Mouse (Mus musculus) kidney, postnatal 36 days (tissue): ENCODE data around the gene Eif6.
A peak's percentile ranks its signal among the peaks of the same experiment; 100 is the strongest.

Source experiments
- DNase-seq, 2 experiments: peaks; one replicate each; pipeline ENCODE4 v3.0.0; 2021 to 2022; ENCODE audit warnings: mixed read lengths in 2 of 2

Eif6 gene

DNA sequence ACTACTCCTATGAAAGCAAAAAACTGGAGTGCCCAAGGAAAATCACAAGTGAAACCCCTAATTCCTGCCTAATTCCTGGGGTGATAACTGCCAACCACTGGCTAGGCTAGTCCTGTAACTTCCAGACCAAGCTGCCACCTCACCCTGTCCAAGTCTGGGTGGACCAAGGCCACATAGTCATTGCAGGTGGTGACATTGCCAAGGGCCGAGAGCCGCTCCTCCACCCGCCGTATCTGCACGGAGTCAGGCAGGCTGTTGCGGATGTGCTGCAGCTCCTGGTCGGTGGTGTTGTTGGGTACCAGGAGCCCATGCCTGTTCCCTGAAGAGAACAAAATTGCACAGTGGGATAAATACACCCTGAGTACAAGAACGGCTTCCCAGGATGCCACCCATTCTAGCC is 3.0 kb downstream of the Eif6 start:
- DNase-seq, result no peak

DNA sequence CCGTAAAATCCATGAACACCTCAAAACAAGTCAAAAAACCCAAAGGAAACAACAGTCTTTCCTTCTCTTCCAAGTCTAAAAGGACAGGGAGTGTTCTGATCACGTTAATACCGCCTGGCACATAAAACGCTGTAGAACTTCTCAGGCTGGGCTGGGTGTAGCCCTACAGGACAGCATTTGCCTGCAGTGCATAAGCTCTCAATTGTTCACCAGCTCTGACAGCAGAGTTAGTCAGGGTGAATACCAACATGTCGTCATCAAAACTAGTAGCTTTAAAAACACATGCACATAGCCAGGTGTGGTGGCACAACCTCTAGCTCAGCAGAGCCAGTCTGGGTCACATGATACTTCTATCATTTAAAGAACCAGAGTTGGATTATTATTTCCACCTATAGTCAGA is 5.9 kb downstream of the Eif6 start:
- no peak for DNase-seq

DNA sequence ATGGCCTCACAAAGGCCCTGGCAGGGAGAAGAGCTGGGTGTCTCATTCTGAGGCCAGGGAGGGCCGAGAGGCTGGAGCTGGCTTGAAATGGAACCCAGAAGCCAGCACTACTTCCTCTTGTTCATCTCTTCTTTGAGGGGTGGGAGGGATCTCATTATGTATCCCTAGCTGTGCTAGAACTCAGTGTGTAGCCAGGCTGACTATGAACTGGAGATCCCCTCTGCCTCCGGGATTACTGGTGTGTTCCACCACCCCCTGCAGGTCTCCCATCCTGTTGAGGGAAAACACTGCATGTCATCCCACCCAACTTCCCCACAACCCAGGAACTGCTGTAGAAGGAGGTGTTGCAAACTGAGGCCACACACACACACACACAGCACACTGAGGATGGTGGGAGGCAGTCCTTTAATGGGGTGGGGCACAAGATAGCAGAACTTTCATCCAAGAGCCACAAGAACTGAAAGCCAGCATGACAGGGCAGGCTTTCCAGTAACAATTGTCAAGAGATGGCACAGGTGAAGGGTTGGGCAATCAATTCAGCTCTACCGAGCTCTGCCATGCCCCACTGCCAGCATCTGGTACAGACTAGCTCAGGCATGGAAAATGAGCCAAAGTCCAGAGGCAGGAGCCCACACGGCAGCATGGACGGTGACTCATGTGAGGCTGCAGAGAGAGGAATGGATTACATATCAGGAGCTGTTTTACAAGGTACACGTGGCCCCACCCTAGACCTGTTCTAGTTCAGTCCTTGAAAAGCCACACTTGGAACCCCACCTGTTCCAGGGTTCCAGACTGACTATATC is 7.1 kb downstream of the Eif6 start:
- peak; percentile 73 to 88 for DNase-seq

DNA sequence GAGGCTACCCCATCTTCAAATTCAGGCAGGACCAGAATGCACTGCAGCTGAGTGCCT is 7.5 kb downstream of the Eif6 start, which contains the start of gene BC029722:
Gene BC029722 (minus strand): TSS at position 35 of the 57 bp plus-strand sequence.
- no peak for DNase-seq

DNA sequence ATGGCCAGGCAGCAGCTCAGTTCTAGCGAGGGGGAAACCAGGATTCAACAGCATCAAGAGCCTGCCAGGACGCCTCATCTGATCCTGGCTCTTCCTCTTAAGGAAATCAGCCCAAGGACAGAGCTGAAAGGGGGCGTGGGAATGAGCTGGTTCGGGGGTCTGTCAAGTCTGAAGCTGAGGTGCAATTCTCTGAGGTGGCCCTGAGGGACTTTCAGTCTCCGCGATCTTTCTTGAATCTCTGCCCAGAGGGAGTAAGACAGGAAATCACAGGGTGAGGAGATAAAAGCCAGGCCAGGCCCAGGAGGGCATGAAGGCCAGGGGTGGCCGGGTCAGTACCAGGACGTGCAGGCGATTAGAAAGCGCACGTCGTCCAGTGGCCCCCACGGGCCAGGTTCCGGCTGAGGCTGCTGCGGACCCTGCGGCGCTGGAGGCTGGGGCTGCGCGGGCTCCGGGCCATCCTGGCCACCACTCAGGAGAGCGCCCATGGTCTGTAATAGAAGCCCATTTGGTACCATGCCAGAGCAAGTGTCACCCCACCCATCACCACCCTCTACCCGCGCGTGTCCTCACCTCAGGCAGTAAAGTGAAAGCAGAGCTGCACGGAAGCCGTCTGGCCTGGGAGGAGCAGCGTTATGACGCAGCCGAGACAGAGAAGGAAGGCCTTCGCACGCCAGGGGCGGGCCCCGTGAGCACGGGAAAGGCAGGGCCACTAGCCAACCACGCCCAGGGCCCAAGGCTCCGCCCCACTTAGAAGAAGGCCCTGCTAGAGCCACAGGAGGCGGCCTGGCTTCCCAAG is 7.9 kb downstream of the Eif6 start:
- DNase-seq, result peak; percentile 97 to 98

DNA sequence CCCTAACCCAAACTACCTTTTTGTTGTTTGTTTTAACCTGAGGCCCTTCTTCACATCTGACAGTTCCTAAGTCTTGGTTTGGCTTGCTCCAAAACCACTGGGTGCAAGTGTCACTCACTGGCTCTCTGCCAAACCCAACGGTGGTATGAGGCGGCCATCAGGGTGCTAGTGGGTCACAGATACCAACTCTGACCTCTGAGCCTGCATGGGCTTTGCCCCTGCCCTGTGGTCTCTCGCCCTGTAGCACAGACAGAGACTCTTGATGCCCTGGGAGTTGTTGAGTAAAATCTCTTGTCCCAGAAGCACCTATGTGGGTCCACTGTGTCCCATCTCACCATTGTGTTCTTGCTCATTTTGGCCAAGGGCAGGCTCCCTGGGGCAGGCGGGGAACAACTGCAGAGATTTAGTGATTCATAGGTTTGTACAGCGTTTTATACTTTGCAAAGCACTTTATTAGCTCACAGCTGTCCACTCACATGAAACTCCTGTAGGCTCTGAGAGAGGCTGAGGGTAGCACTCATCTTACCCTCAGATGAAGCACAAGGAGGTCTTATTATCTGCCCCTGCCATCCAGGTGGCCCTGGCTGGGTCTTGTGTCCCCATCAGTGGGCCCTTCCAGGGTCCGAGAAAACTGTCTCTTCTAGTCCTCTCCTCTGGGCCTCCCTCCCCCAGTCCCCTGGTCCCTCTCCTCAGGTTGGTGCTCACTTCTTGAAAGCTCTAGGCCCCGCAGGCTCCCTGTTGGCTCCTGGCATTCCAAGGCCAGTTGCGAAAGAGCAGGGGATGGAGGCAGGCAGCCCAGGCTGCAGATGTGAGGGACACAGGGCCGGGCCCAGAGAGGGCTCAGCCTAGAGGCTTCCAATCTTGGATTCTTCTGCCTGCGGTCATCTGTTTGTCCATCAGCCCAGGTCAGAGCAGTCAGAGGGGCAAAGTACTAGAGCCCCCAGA is 9.2 kb downstream of the Eif6 start:
- DNase-seq, result no peak

DNA sequence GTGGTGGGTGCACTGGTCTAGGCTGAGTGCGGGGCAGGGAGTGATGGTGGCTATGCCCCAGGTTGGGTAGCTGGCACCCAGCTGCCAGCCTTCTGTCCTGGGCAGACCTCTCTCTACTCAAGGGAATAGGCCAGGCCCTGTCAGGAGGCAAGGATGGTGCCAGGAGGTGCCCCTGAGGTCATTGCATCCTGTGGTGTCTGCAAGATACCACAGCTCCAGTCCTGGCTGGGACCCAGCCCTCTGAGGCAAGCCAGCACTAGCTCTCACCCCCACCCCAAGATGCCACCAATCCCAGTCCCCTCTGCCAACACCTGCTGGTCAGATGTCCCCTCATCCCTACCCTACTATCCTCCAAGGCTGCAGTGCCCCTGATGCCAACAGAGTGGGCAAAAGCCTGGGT is 10.5 kb downstream of the Eif6 start:
- no peak for DNase-seq

DNA sequence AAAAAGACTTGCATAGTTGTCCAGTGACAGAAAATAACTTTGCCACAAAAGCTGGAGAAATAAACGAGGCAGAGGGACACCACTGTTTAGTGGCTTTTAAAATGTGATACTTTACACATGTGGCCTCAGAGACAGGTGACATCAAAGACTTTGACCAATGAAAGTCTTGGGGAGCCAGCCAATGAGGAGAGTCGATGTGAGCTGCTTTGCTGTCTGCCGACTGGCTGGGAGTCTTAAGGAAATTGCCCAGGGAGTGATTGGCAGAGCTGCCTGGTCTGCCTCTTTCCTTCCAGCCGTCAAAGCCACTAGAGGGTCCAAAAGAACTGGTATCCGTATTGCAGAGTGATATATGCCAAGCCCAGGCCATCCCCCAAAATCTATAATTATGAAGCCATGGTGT is 11.9 kb downstream of the Eif6 start:
- no peak for DNase-seq

DNA sequence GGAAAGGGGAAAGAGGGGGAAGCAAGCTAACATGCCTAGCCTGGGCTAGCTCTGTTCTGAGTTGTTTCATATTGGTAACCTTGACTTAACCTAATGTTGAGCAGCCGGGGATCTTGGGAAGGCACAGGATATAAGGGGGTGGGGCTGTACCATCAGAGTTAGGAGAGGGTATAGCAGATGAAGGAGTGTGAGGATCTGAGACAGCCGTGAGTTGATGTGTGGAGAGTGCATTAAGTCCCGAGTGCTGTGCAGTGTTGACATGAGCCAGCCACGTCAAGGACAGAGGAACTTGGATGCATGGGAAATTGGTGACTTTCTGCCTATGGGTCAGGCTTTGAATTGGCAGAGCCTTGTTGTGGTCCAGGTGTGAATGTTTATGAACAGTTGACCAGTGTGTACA is 14.1 kb downstream of the Eif6 start:
- no peak for DNase-seq

DNA sequence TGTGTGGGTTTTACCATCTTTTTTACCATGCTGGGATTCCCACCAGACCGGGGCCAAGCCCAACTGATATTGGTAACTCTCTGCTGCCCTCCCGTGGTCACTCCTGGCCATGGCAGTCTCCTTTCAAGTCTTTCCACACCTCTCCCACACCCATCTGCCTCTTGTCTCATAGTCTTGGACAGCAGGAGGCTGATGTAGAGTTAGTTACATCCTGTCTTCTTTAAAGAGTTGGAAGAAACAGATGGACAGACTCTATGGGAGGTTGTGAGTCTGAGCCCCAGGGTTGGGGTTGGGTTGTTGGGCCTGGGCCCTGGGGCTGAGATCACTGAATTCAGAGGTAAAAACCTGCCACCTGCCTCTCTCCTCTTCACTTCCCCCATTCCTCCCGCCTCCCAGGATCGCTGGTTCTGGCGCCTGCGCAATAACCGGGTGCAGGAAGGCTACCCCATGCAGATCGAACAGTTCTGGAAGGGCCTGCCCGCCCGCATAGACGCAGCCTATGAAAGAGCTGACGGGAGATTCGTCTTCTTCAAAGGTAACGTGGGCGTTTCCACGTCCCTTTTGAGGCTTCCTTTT is 14.8 kb downstream of the Eif6 start:
- peak; percentile 69 to 90 for DNase-seq

DNA sequence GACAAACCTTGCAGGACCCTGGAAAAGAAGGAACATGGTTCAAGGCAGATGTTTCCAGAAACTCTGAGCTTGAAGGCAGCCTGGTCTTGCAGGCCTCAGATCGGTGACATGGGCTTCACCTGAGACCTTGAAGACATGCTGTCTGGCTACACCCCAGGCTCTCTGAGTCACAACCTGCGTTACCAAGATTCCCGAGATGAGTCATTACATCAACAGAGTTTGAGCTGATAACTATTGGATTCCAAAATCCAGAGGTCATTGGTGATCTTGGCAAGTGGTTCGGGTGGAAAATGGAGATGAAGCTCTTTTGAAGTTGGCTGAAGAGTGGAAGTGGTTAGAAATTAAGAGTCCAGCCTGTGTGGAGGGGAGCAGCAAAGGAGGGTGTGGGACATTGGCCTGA is 17.1 kb downstream of the Eif6 start:
- DNase-seq, result no peak

DNA sequence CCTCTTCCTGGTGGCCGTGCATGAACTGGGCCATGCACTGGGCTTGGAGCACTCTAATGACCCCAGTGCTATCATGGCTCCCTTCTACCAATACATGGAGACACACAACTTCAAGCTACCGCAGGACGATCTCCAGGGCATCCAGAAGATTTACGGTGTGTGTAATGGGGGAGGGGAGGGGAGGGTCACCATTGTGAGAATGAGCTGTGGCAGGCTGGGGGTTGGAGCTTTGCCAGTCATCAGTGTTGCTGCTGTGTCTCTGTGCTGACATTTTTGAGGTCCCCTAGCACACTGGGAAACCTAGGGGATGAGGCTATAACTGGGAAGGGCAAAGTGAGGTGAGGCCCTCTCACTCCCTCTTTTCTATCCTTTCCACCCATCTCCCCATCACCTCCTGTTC is 19.3 kb downstream of the Eif6 start:
- DNase-seq, result no peak

DNA sequence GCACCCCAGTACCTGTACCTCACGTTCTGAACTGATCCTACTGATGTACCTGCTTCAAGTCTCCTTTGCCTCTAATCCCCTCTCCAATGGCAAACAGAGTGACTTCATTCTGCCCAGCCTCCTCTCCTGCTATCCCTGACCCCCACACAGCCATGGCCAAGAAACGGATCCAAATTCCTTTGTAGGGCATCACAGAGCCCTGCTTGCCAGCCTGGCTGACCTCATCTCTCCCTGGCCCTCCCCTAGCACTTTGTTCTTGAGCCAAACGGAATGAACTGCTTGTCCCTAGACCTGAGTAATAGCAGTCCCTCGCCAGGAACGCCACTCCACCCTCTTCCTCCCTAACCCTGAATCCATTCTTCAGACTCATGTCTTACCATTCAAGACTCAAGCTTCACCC is 20.2 kb downstream of the Eif6 start:
- peak in 1 of 2 experiments; percentile 19 for DNase-seq

DNA sequence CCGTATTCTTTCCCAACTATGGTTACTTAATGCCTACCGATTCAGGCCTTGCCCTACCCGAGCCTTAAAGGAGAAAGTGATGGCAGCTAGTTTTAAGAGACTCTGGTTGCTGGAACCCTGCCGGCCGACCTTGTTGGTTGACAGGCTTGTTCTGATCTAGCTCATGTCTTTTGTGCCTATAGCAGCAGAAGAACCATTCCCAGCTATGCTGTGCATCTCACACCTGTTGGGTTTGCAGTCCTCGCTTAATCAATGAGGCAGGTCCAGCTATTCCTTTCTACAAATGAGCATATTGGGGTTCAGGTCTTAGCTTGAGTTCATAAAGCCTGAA is 20.8 kb downstream of the Eif6 start:
- DNase-seq, result no peak

DNA sequence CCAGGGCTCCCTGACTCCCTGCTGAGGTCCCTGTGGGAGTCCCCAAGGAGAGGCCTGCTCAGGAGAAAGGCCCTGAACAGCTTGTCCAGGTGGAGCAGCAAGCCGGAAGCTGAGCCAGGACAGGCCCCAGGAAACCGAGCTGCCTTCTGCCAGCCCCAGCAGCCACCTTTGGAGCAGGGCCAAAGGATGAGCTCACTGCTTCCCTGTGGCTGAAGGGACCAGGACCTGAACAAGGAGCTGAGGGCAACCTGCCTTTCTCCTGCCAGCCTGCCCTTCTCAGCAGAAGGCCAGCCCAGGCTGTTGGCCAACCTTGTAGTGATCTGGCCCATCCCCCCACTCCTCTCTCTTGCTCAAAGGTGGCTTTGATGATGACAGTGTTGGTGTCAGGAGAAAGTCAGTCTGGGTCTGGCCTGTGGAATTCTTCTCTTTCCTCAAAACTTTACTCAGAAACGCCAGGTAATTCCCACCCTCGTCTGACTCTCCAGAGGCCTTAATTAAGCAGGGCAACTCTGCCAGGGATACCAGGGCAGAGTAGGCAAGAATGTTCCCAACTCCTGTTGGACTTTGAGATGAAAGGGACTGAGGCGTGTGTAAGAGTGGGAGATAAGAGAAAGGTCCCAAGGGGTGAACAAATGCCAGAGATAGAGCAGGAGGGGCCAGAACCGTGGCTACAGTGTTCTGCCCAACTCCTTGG is 21.3 kb downstream of the Eif6 start:
- peak; percentile 63 to 76 for DNase-seq

DNA sequence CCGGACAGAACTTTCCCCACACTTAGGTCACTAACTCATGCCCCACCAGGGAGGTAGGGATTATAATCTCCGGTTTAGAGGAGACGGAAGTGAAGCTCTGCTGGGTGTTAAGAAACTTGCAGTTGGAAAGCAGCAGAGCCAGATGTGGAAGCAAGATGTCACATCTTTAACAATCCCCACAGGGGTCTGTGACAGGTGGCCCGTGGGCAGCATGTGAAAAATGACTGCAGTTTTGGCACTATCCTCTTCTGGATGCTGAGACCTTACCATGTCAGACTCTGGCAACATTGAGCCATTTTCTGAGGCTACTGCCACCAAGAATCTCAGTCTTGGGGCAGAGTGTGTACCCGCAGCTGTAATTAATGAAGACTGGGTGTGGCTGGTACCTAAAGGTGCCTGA is 22.7 kb downstream of the Eif6 start:
- DNase-seq, result no peak

DNA sequence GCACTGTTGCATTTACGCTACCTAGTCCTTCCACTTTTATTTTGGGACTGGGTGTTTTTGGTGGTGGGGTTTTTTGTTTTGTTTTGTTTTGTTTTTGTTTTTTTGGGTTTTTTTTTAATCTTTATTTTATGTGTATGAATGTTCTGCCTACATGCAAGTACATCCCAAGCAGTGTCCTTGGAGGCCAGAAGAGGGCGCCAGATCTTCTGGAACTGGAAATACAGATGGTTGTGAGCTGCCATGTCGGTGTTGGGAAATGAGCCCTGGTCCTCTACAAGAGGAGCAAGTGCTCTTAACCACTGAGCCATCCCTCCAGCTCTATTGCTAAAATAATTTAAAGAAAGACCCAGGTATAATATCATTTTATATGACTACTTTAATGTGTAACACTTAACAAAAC is 24.0 kb downstream of the Eif6 start:
- peak in 1 of 2 experiments; percentile 59 for DNase-seq

DNA sequence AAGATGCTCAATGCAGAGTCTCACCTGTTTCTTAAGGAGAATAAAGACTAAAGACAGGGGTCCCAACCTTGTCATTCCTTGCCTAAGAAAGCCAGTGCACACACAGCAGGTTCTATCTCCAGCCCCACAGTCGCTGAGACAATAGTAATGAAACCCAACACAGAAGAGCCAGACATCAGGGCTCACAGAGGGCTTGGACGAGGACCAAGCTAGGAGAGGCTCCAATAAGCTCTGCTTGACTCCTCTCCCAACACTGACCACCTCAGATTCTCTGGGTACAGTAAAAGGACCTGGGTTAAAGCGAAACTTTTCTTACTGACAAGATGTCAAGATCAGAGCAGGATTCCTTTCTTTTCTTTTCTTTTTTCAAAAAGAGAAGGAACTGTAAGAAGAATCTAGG is 28.1 kb downstream of the Eif6 start:
- no peak for DNase-seq

DNA sequence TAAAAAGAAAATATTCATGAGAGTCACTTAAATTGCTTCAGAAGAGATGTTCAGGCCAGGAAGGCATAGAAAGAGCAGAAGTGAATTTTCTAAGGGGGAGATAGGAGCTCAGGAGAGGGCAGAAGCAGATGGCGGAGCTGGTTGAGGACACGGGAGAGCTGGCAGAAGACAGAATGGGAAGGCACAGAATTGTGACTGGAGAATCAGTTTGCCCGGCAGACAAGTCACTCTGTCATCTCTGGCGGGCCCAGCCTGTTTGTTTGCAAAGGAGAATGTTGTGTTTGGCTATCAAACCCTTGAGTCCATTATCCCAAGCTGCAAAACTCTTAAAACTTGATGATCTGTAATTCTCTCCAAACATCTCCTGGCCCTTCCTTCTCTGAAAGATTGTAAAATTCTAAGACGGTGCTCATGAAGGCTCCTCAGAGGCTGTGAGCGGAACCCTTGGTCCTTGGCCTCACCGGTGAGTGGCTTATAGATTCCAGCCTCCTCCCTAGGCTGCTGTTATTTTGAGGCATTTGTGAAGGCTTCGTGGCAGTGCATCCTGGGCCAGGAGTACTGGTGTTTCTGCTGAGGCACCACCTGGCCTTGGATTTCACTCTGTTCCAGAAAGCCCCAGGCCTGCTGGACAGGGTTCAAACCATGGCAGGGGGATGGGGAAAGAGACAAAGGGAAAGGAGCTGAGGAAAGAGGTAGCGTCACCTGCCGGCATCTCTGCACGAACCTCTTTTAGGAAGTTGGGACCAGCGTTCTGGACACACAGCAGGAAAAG is 31.9 kb downstream of the Eif6 start:
- DNase-seq, result no peak

DNA sequence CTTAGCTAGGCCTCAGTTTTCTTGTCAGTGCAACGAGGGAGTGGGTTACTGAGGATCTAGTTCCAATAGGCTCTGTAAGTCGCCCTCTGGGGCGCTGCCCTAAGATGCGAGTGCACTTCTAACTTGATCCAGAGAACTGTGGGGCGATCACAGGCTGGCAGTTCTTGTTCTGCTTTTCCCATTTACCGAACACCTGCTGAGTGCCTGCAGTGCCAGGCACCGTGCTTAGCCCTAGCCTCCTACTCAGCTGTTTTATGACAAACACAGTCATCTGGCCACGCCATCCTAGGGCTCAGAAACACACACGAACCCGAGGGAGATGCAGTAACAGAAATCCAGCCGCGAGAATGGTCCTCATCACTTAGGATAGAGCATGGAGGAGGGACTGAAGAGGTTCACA is 33.8 kb downstream of the Eif6 start:
- no peak for DNase-seq

DNA sequence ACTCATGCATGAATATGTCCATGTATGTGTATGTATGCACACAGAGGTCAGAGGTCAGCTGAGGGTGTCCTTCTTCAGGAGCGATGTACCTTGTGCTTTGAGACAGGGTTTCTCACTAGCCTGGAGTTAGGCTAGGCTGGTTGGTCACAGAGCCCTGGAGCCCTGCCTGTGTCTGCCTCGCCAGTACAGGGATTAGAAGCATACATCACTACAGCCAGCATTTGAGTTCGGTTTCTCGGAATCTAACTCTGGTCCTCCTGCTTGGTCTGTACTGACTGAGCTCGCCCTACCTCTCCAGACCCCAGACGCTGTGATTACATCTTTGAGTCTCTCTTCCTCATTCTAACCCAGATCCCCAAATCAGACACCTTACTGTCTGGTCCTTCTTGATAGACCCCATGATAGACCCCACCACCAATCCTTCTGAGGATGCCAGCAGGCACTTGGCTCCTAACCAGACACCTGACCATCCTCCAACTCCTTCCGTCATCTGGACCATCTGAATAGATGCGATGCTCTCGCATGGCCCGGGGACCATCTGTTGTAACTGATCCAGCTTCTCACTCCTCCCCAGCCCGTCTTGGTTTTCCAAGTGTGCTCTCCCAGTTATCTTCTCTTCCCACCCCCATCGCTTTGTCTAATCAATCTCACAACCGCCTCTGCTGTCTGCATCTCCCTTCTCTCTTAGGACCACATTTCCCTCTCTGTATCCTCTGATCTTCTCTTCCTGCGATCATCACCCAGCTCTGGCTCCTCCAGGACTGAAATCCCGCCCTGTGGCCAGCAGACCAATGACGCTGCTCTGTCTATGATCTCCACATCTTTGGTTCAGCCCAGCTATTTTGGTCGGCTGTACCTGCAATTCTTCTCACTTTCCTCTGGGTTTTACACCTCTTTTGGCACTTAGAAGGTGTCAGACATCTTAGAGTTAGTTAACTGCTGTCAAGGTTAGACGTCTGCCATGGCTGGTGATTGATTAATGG is 38.5 kb downstream of the Eif6 start:
- no peak for DNase-seq
